Comparison of ENCODE assay signal across 13 mouse cellular contexts in the genomic region with DNA sequence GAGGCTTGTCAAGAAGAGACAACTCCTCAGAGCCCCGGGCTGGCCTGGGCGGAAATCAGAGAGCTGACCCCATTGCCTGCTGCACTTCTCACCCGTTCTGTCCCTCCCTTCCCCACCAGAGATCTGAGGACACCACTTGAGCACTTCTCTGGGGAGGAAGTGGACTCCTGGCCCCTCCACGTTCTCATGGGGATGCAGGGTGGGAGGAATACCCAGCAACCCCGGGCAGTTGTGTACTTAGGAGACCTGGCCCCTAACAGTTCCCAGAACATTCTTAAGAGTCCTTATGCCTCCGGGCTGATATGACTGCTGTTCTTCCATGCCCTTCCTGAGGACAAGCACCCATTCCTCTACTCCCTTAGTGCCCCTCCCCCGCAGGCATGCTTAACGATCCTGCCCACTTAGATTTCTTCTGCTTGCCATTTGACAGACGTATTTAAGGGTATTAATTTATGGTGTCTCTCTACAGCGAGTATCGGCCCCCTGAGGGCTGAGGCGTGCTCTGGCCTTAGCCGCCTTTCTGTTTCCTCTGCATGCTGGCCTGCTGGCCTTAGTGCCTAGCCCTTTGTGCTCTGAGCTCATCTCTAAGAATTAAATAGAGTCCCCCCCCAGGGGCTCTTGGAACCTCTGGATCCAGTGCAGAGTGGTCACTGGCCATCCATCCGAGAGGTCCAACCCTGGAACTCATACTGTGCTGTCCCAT. TPM values are rescaled to one million over a fixed set of nuclear protein-coding genes. Genes with fewer than 3 reads are reported as not detected.
DNase-seq lines count a peak whose midpoint lies in the region; ATAC-seq and TF ChIP-seq lines count a peak whose summit lies in the region.
"Had no signal": no experiment of that assay in that cellular context is flagged by ENCODE, and none has a peak within 500 bp of the region (broad histone marks: within the 10 kb centered on the region; RNA-seq: fewer than 3 reads in every experiment).

No protein-coding gene starts in this region.

- WGBS in hindbrain, embryonic 11.5 days = 41% methylated on average over 14 of the region's 14 CpGs
- 47% methylated on average over 14 of the region's 14 CpGs for whole genome bisulfite sequencing in hindbrain, embryonic 16.5 days
- WGBS in embryonic facial prominence, embryonic 13.5 days = 33% methylated on average over 14 of the region's 14 CpGs
- 22% methylated on average over 14 of the region's 14 CpGs for WGBS in limb, embryonic 11.5 days
- 50% methylated on average over 14 of the region's 14 CpGs for WGBS in forebrain, embryonic 16.5 days

- peak overlapping the region; percentile 33 for H3ac ChIP-seq in C2C12 (ENCODE audit: control insufficient read depth, insufficient read length, low read depth)

- H3K4me1 ChIP-seq in hindbrain, embryonic 11.5 days (replicated peaks; ENCODE audit: control insufficient read depth, insufficient read depth, low read length) = peaks cover 38% of the 10 kb centered on the region
- peaks cover 26% of the 10 kb centered on the region for H3K4me1 ChIP-seq in hindbrain, embryonic 16.5 days (ENCODE audit: control insufficient read depth, insufficient read depth, low read depth, low read length)
- peaks cover 87% of the 10 kb centered on the region for H3K4me1 ChIP-seq in embryonic facial prominence, embryonic 13.5 days
- H3K4me1 ChIP-seq in limb, embryonic 11.5 days (ENCODE audit: control insufficient read depth, insufficient read depth, low read length) = peaks cover 74% of the 10 kb centered on the region
- peaks cover 19% of the 10 kb centered on the region for H3K4me1 ChIP-seq in forebrain, embryonic 16.5 days (replicated peaks; ENCODE audit: control insufficient read depth, insufficient read depth, low read length)

- peaks cover 82% of the 10 kb centered on the region for H3K79me3 ChIP-seq in C2C12 (ENCODE audit: low read depth)

- no peak for TF ChIP-seq CTCF in C2C12 (IDR thresholded peaks at IDR 0.05; ENCODE audit: control insufficient read depth, insufficient read depth, insufficient read length)

- H3K4me3 ChIP-seq in hindbrain, embryonic 11.5 days (ENCODE audit: low read depth, low read length) = no peak overlapping the region
- no peak overlapping the region for H3K4me3 ChIP-seq in hindbrain, embryonic 16.5 days (ENCODE audit: low read length)
- H3K4me3 ChIP-seq in C2C12 (ENCODE audit: insufficient read depth, poor library complexity, severe bottlenecking) = no peak overlapping the region
- no peak overlapping the region for H3K4me3 ChIP-seq in embryonic facial prominence, embryonic 13.5 days
- no peak overlapping the region for H3K4me3 ChIP-seq in limb, embryonic 11.5 days (ENCODE audit: low read depth, low read length)
- no peak overlapping the region for H3K4me3 ChIP-seq in forebrain, embryonic 16.5 days (replicated peaks; ENCODE audit: low read length)

- H3K79me2 ChIP-seq in C2C12 (ENCODE audit: control insufficient read depth, insufficient read depth) = peaks cover 98% of the 10 kb centered on the region

- no peak for ATAC-seq in hindbrain, embryonic 11.5 days (ENCODE audit: low FRiP score)
- no peak for ATAC-seq in hindbrain, embryonic 16.5 days
- ATAC-seq in embryonic facial prominence, embryonic 13.5 days (ENCODE audit: insufficient number of reproducible peaks, insufficient read depth, low FRiP score, low TSS enrichment, low read depth) = no peak
- ATAC-seq in limb, embryonic 11.5 days (ENCODE audit: insufficient number of reproducible peaks, low FRiP score, low TSS enrichment, low read depth) = no peak
- no peak for ATAC-seq in granulocyte monocyte progenitor cell, adult 5-6 weeks (replicated peaks; ENCODE audit: poor library complexity, severe bottlenecking)
- no peak for ATAC-seq in forebrain, embryonic 16.5 days

- H3K36me3 ChIP-seq in hindbrain, embryonic 11.5 days (ENCODE audit: control insufficient read depth, insufficient read depth, low read length) = no peaks in the 10 kb centered on the region
- no peaks in the 10 kb centered on the region for H3K36me3 ChIP-seq in hindbrain, embryonic 16.5 days (ENCODE audit: control insufficient read depth, insufficient read depth, low read length)
- H3K36me3 ChIP-seq in C2C12 (ENCODE audit: control insufficient read depth, insufficient read depth) = peaks cover 7% of the 10 kb centered on the region
- no peaks in the 10 kb centered on the region for H3K36me3 ChIP-seq in embryonic facial prominence, embryonic 13.5 days
- H3K36me3 ChIP-seq in limb, embryonic 11.5 days (ENCODE audit: control insufficient read depth, insufficient read depth, low read length) = no peaks in the 10 kb centered on the region
- H3K36me3 ChIP-seq in forebrain, embryonic 16.5 days (ENCODE audit: control insufficient read depth, insufficient read depth) = no peaks in the 10 kb centered on the region
- H3K36me3 ChIP-seq: G1E had no signal

- 0 out of 2 replicates have a peak overlapping the region, but pooled peaks have one; percentile 10 for H3K27ac ChIP-seq in hindbrain, embryonic 11.5 days (ENCODE audit: low read depth, low read length)
- no peak overlapping the region for H3K27ac ChIP-seq in hindbrain, embryonic 16.5 days (ENCODE audit: low read depth, low read length)
- H3K27ac ChIP-seq in embryonic facial prominence, embryonic 13.5 days = no peak overlapping the region
- 0 out of 2 replicates have a peak overlapping the region, but pooled peaks have one; percentile 3 for H3K27ac ChIP-seq in limb, embryonic 11.5 days (replicated peaks; ENCODE audit: low read depth, low read length)
- H3K27ac ChIP-seq in forebrain, embryonic 16.5 days (ENCODE audit: low read length) = no peak overlapping the region

- no peak overlapping the region for H3K9ac ChIP-seq in hindbrain, embryonic 11.5 days (ENCODE audit: low read depth, low read length)
- H3K9ac ChIP-seq in hindbrain, embryonic 16.5 days (ENCODE audit: low read depth, low read length) = no peak overlapping the region
- peak overlapping the region; percentile 40; the same call in 1 of the 2 replicates for H3K9ac ChIP-seq in embryonic facial prominence, embryonic 13.5 days
- no peak overlapping the region for H3K9ac ChIP-seq in limb, embryonic 11.5 days (ENCODE audit: low read length)
- no peak overlapping the region for H3K9ac ChIP-seq in forebrain, embryonic 16.5 days (replicated peaks; ENCODE audit: low read depth, low read length)

- no peak overlapping the region for H3K4me2 ChIP-seq in hindbrain, embryonic 11.5 days (replicated peaks; ENCODE audit: low read depth, low read length)
- no peak overlapping the region for H3K4me2 ChIP-seq in hindbrain, embryonic 16.5 days (ENCODE audit: low read length)
- no peak overlapping the region for H3K4me2 ChIP-seq in embryonic facial prominence, embryonic 13.5 days
- no peak overlapping the region for H3K4me2 ChIP-seq in limb, embryonic 11.5 days (ENCODE audit: low read depth, severe bottlenecking)
- no peak overlapping the region for H3K4me2 ChIP-seq in forebrain, embryonic 16.5 days (ENCODE audit: low read length)

- H3K9me3 ChIP-seq in hindbrain, embryonic 11.5 days (ENCODE audit: control insufficient read depth, low read length) = no peaks in the 10 kb centered on the region
- H3K9me3 ChIP-seq in hindbrain, embryonic 16.5 days (ENCODE audit: control insufficient read depth, low read length) = no peaks in the 10 kb centered on the region
- no peaks in the 10 kb centered on the region for H3K9me3 ChIP-seq in embryonic facial prominence, embryonic 13.5 days
- no peaks in the 10 kb centered on the region for H3K9me3 ChIP-seq in limb, embryonic 11.5 days (ENCODE audit: control insufficient read depth, low read length)
- H3K9me3 ChIP-seq in forebrain, embryonic 16.5 days (ENCODE audit: control insufficient read depth, low read length) = no peaks in the 10 kb centered on the region
- H3K9me3 ChIP-seq: G1E had no signal

- peak; percentile 32 for DNase-seq in hindbrain, embryonic 11.5 days (ENCODE audit: low spot score)
- DNase-seq in limb, embryonic 11.5 days (ENCODE audit: low spot score) = no peak
- no peak for DNase-seq in spleen, postnatal 36 days (ENCODE audit: low spot score in 2 of 2)
- DNase-seq: embryo, embryonic 11 days; thymus, postnatal 36 days had no signal

- H3K27me3 ChIP-seq in hindbrain, embryonic 11.5 days (ENCODE audit: control insufficient read depth, insufficient read depth, low read length) = no peaks in the 10 kb centered on the region
- H3K27me3 ChIP-seq in hindbrain, embryonic 16.5 days (replicated peaks; ENCODE audit: control insufficient read depth, insufficient read depth, low read length) = 0 out of 2 replicates have a peak, but pooled peaks cover 4% of the 10 kb centered on the region
- no peaks in the 10 kb centered on the region for H3K27me3 ChIP-seq in C2C12 (ENCODE audit: control insufficient read depth, insufficient read depth, insufficient read length)
- H3K27me3 ChIP-seq in embryonic facial prominence, embryonic 13.5 days = no peaks in the 10 kb centered on the region
- H3K27me3 ChIP-seq in limb, embryonic 11.5 days (ENCODE audit: control insufficient read depth, insufficient read depth, low read length) = no peaks in the 10 kb centered on the region
- no peaks in the 10 kb centered on the region for H3K27me3 ChIP-seq in forebrain, embryonic 16.5 days (replicated peaks; ENCODE audit: control insufficient read depth, insufficient read depth, low read length)

RNA-seq across cellular contexts. Expression of gene Hspg2, which starts 16.8 kb away (rescaled TPM):
- 14.7 and 18.1 TPM in 2 replicates for polyA plus RNA-seq in hindbrain, embryonic 11.5 days (2014; fragmentation: Nextera tagmentation; extraction: Ambion mirVana)
- 6.5 and 9.3 TPM in 2 replicates for polyA plus RNA-seq in hindbrain, embryonic 16.5 days (2015; fragmentation: Nextera tagmentation; extraction: Ambion mirVana)
- 108 TPM for polyA plus RNA-seq in C2C12 (2012; fragmentation: generic; extraction: Trizol)
- 28.2 and 30.0 TPM in 2 replicates for polyA plus RNA-seq in embryonic facial prominence, embryonic 13.5 days (2015; fragmentation: Nextera tagmentation; extraction: Ambion mirVana)
- 20.6 and 22.4 TPM in 2 replicates for polyA plus RNA-seq in limb, embryonic 11.5 days (2014; fragmentation: Nextera tagmentation; extraction: Ambion mirVana)
- 0.21 TPM in 1 of 2 replicates, not detected in the other for total RNA-seq in granulocyte monocyte progenitor cell, adult 5-6 weeks (2014; fragmentation: Nextera tagmentation)
- 0.05 TPM in 1 of 2 replicates, not detected in the other for total RNA-seq in granulocyte monocyte progenitor cell, adult 5-6 weeks (2017)
- 3.2 and 4.9 TPM in 2 replicates for polyA plus RNA-seq in forebrain, embryonic 16.5 days (2015; fragmentation: Nextera tagmentation; extraction: Ambion mirVana)
- total RNA-seq: hematopoietic stem cell, adult 5-6 weeks had no signal
- polyA plus RNA-seq: G1E had no signal

RNA-seq across cellular contexts. Expression of gene 1700013G24Rik, which starts 32.3 kb away (rescaled TPM):
- polyA plus RNA-seq in hindbrain, embryonic 11.5 days (2014; fragmentation: Nextera tagmentation; extraction: Ambion mirVana) = not detected in 2 replicates
- polyA plus RNA-seq in hindbrain, embryonic 16.5 days (2015; fragmentation: Nextera tagmentation; extraction: Ambion mirVana) = not detected in 2 replicates
- 0.06 TPM for polyA plus RNA-seq in C2C12 (2012; fragmentation: generic; extraction: Trizol)
- not detected in 2 replicates for polyA plus RNA-seq in embryonic facial prominence, embryonic 13.5 days (2015; fragmentation: Nextera tagmentation; extraction: Ambion mirVana)
- polyA plus RNA-seq in limb, embryonic 11.5 days (2014; fragmentation: Nextera tagmentation; extraction: Ambion mirVana) = not detected in 2 replicates
- not detected in 2 replicates for total RNA-seq in granulocyte monocyte progenitor cell, adult 5-6 weeks (2014; fragmentation: Nextera tagmentation)
- not detected in 2 replicates for total RNA-seq in granulocyte monocyte progenitor cell, adult 5-6 weeks (2017)
- not detected in 2 replicates for polyA plus RNA-seq in forebrain, embryonic 16.5 days (2015; fragmentation: Nextera tagmentation; extraction: Ambion mirVana)
- total RNA-seq: hematopoietic stem cell, adult 5-6 weeks had no signal
- polyA plus RNA-seq: G1E; liver, embryonic 16.5 days had no signal

RNA-seq across cellular contexts. Expression of gene Cela3b, which starts 55.1 kb away (rescaled TPM):
- not detected in 2 replicates for polyA plus RNA-seq in hindbrain, embryonic 11.5 days (2014; fragmentation: Nextera tagmentation; extraction: Ambion mirVana)
- polyA plus RNA-seq in hindbrain, embryonic 16.5 days (2015; fragmentation: Nextera tagmentation; extraction: Ambion mirVana) = not detected in 2 replicates
- polyA plus RNA-seq in C2C12 (2012; fragmentation: generic; extraction: Trizol) = not detected
- 0.29 TPM in 1 of 2 replicates, not detected in the other for polyA plus RNA-seq in embryonic facial prominence, embryonic 13.5 days (2015; fragmentation: Nextera tagmentation; extraction: Ambion mirVana)
- polyA plus RNA-seq in limb, embryonic 11.5 days (2014; fragmentation: Nextera tagmentation; extraction: Ambion mirVana) = not detected in 2 replicates
- not detected in 2 replicates for total RNA-seq in granulocyte monocyte progenitor cell, adult 5-6 weeks (2014; fragmentation: Nextera tagmentation)
- total RNA-seq in granulocyte monocyte progenitor cell, adult 5-6 weeks (2017) = not detected in 2 replicates
- polyA plus RNA-seq in forebrain, embryonic 16.5 days (2015; fragmentation: Nextera tagmentation; extraction: Ambion mirVana) = not detected in 2 replicates
- total RNA-seq: G1E; hematopoietic stem cell, adult 5-6 weeks had no signal
- polyA plus RNA-seq: G1E had no signal

Comparison
In these comparisons a context has a peak if more than half of its experiments do, and no peak if none do; other contexts are left out.
1. H3K27ac ChIP-seq: peak in hindbrain, embryonic 11.5 days (single experiment) and limb, embryonic 11.5 days (single experiment); none in hindbrain, embryonic 16.5 days (single experiment), embryonic facial prominence, embryonic 13.5 days (single experiment) and forebrain, embryonic 16.5 days (single experiment).